Mouse (Mus musculus) ES-Bruce4 (cell line): ENCODE data around the gene Bcl10.

ENCODE experiments used
- CTCF ChIP-seq: IDR thresholded peaks from one replicate; pipeline ENCODE4 v1.8.1; 2011; ENCODE audit warnings: low read depth, low read length
- EP300 ChIP-seq: IDR thresholded peaks from 2 replicates; pipeline ENCODE4 v1.6.1; 2011; ENCODE audit warnings: low read depth, low read length; ENCODE audit not compliant: insufficient read depth
- POLR2A ChIP-seq: IDR thresholded peaks from one replicate; pipeline ENCODE4 v1.8.1; 2011; ENCODE audit warnings: low read length; ENCODE audit not compliant: insufficient read depth

DNA sequence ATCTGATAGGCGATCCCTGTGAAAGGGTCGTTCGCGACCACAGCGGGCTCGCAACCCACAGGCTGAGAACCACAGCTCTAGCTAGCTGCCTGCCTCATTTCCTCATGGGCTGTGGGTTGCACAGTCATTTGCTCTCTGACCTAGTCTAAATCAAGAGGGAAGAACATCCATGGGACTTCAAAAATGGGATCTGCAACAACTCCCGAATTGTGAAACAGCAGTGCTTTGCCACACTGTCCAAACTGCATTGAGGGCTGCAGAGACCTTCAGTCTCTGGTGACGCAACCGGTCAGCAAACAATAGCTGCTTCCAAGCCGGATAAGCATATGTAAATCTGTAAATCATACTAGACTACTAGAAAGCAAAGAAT is 41.4 kb downstream of the Bcl10 start:
- no peak for TF ChIP-seq CTCF
- no peak for TF ChIP-seq POLR2A
- TF ChIP-seq EP300 = no peak
